Mouse (Mus musculus) heart, adult 2 months (tissue): ENCODE results near the gene Ccdc24. TPM values are rescaled to one million over a fixed set of nuclear protein-coding genes. Genes with fewer than 3 reads are reported as not detected.

ENCODE experiments used
- DNase-seq, 2 experiments: peaks; one replicate each; pipeline ENCODE4 v3.0.0; 2021
- H3K27ac ChIP-seq: fragments of 200-600 bp; 2 replicates; pipeline ENCODE4 v1.8.1; 2022
- H3K27me3 ChIP-seq: fragments of 200-500 bp; 2 replicates; pipeline ENCODE4 v1.6.1; 2012; ENCODE audit warnings: mild to moderate bottlenecking, low read length, inconsistent platforms, mixed read lengths; ENCODE audit not compliant: control insufficient read depth, insufficient read depth
- H3K36me3 ChIP-seq: fragments of 200-500 bp; 2 replicates; pipeline ENCODE4 v1.6.1; 2012; ENCODE audit warnings: low read length, inconsistent platforms; ENCODE audit not compliant: control insufficient read depth, insufficient read depth
- H3K4me1 ChIP-seq: fragments of 200-500 bp; 2 replicates; pipeline ENCODE4 v1.6.1; 2011; ENCODE audit warnings: low read length; ENCODE audit not compliant: control insufficient read depth, insufficient read depth
- H3K4me3 ChIP-seq: fragments of 200-600 bp; 2 replicates; pipeline ENCODE4 v1.8.1; 2022
- H3K79me2 ChIP-seq: fragments of 200-500 bp; replicated peaks from 2 replicates; pipeline ENCODE4 v1.6.1; 2012; ENCODE audit warnings: mild to moderate bottlenecking, inconsistent platforms, low read length, moderate library complexity, mixed read lengths; ENCODE audit not compliant: control insufficient read depth, insufficient read depth
- H3K9ac ChIP-seq: fragments of 200-500 bp; 2 replicates; pipeline ENCODE4 v1.6.1; 2012; ENCODE audit warnings: low read depth, mild to moderate bottlenecking, control low read depth, inconsistent platforms, low read length, mixed read lengths
- CTCF ChIP-seq: fragments of 200-600 bp; IDR thresholded peaks from 2 replicates; pipeline ENCODE4 v1.8.1; 2022; ENCODE audit warnings: antibody characterized with exemption, mild to moderate bottlenecking, moderate library complexity
- EP300 ChIP-seq: fragments of 200-500 bp; IDR thresholded peaks from 2 replicates; pipeline ENCODE4 v1.6.1; 2011; ENCODE audit warnings: low read depth, low read length, control low read depth; ENCODE audit not compliant: insufficient read depth
- POLR2A ChIP-seq: fragments of 200-500 bp; IDR thresholded peaks from 2 replicates; pipeline ENCODE4 v1.6.1; 2011; ENCODE audit warnings: mild to moderate bottlenecking, low read depth, low read length, control low read depth; ENCODE audit not compliant: insufficient read depth
- WGBS: fragments of 180-500 bp; shearing (Covaris S2); methylation state at CpG from one replicate; pipeline ENCODE4 v1.1.7; 2018; 5-methylcytosine and 5-hydroxymethylcytosine counted together
- intact Hi-C: fragments of 180-260 bp; cut with DNase I; formaldehyde crosslinking; loops from one replicate; pipeline ENCODE4 v1.15.1; 2025
- polyA plus RNA-seq: library from polyadenylated mRNA; depleted of rRNA; stranded (reverse); fragments of >200 nt; gene quantifications from 2 replicates; pipeline ENCODE4 v1.2.3, GENCODE M21; 2012
- total RNA-seq, 2 experiments: library from RNA; stranded (reverse); gene quantifications; 2 replicates each; pipeline ENCODE4 v1.2.3; 2021

The Ccdc24 gene
- total and polyA plus RNA-seq, 3 experiments, result 0.09 to 2.0 (median 0.18) TPM

GRCm38 (mm10) chr4:117916386-117916785, 44.0 kb upstream of the Ccdc24 start:
- Histone ChIP-seq H3K4me3 (no peak overlapping the region), H3K27me3 (no peaks in the 10 kb centered on the region), H3K79me2 (peaks cover 2% of the 10 kb centered on the region; the same call in 1 of the 2 replicates), H3K9ac (no peak overlapping the region), H3K36me3 (no peaks in the 10 kb centered on the region), H3K27ac (no peak overlapping the region), H3K4me1 (peaks cover 6% of the 10 kb centered on the region)
- TF ChIP-seq POLR2A (no peak), EP300 (no peak), CTCF (no peak)
- DNase-seq, result no peak
- 52% methylated on average over 5 of the region's 5 CpGs for WGBS
- intact Hi-C loops, result no loop called here

DNA sequence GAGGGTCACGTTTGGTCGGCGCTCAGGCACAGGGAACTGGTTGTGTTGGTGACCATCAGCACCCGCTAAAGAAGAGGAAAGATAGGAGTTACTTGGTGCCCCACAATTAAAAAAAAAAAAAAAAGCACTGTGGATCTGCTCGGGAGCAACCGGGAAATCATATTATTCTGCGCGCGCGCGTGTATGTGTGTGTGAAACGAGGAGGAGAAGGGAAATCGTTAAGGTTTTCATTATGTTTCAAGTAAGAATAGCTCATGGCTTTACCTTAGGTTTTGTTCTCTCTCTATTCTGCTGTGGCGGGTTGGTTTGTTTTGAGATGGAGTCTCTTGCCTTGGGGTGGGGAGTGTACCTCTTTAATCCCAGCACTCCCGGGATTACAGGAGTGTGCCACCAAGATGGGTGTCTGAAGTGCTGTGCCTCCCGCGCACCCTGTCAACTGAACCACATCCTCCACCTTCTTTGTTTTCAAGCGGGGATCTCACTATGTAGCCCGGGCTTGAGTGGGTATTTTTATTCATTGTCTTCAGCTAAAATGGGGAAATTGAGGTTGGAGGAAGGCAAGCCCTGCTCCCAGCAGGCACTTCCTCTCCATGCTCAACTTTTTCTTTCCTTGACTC, 43.2 kb upstream of the Ccdc24 start:
- peak overlapping the region; percentile 100 for H3K27ac ChIP-seq
- H3K27me3 ChIP-seq, result no peaks in the 10 kb centered on the region
- intact Hi-C loops, result loop anchor here (1.0 kb wide), 1 partner anchor 24 kb away; no protein-coding TSS in a partner anchor
- H3K79me2 ChIP-seq, result peaks cover 2% of the 10 kb centered on the region; the same call in 1 of the 2 replicates
- H3K9ac ChIP-seq, result peak overlapping the region; percentile 92
- TF ChIP-seq EP300 (no peak), POLR2A (no peak), CTCF (no peak)
- 0 out of 2 replicates have a peak, but pooled peaks cover 2% of the 10 kb centered on the region for H3K36me3 ChIP-seq
- DNase-seq, result no peak
- peak overlapping the region; percentile 98 for H3K4me3 ChIP-seq
- peaks cover 6% of the 10 kb centered on the region for H3K4me1 ChIP-seq
- WGBS, result 2% methylated on average over 19 of the region's 19 CpGs

DNA sequence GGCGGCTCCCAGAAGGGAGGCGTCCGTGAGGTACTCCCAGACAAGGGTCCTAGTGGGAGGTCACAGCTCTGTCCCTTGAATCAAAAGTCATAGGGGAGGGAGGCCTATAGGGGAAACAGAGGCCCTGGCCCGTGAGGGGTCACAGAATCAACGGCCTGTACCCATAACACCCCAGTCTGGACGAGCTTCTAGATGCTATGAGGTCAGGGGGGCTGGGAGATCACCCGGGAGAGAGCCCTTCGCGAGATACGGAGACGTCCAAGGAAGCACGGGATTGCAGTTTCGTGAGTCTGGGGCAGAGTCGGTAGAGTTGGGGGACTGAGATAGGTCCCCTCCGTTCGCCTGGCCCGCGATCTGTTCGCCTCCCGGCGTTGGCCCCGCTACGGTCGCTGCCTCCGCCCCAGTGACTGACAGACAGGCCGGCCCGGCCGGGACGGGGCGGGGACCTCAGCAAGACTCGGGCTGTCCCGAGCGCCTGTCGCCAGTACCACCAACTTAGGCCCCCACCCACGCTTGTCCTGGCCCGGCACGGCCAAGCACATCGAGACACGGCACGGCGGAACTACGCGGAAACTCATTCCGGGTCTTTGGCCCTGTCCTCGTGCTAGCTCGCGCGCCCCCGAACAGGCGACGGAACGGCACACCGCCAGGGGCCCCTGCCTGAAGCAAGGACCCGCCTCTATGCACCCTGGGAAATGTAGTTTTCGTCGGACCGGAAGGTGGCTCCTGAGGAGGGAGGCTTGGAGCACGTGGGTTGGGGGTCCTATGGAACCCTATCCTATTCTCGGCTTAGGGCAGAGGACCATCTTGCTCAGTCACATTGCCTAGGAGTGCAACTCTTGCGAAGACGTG, 42.5 kb upstream of the Ccdc24 start, which contains the start of gene Ipo13:
TSS of gene Ipo13 (minus strand) at position 409 of the 852 bp plus-strand sequence.
- TF ChIP-seq CTCF (peak; percentile 46), POLR2A (peak; percentile 87), EP300 (no peak)
- Histone ChIP-seq H3K36me3 (peaks cover 2% of the 10 kb centered on the region; the same call in 1 of the 2 replicates), H3K9ac (peak within 1 kb of the TSS; percentile 92), H3K27ac (peak within 1 kb of the TSS; percentile 100), H3K4me1 (peaks cover 6% of the 10 kb centered on the region), H3K4me3 (peak within 1 kb of the TSS; percentile 98), H3K79me2 (peaks cover 2% of the 10 kb centered on the region; the same call in 1 of the 2 replicates), H3K27me3 (no peaks in the 10 kb centered on the region)
- DNase-seq, result peak; percentile 96 to 98
- intact Hi-C loops, result loop anchor here (1.0 kb wide), 1 partner anchor 24 kb away; no protein-coding TSS in a partner anchor
- under 1% methylated on average over 61 of the region's 61 CpGs for WGBS

DNA sequence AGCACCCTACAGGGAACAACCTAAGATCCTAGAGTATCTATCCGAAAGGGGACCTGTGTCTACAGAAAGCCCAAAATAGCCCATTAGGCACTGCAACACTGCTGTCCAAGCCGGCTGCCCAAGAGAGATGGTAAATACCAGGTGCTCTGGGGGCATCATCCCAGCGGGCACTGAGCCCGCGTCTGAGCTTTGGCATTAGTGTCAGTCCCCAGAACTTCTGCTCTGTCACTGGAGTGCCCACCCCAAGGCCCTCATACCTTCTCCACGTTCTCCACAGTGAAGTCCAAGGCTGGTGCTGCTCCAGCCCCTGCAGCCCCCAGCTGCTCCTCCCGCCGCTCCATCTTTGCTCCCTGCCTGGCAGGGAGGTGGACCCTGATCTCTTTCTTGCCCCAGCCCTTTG, 41.7 kb upstream of the Ccdc24 start:
- peaks cover 4% of the 10 kb centered on the region for H3K36me3 ChIP-seq
- peak overlapping the region; percentile 98 for H3K4me3 ChIP-seq
- intact Hi-C loops, result no loop called here
- TF ChIP-seq CTCF, result no peak
- no peak for TF ChIP-seq EP300
- TF ChIP-seq POLR2A, result no peak
- WGBS, result 7% methylated on average over 8 of the region's 8 CpGs
- peaks cover 6% of the 10 kb centered on the region for H3K4me1 ChIP-seq
- H3K9ac ChIP-seq, result peak overlapping the region; percentile 92
- H3K27ac ChIP-seq, result peak overlapping the region; percentile 100
- H3K79me2 ChIP-seq, result peaks cover 2% of the 10 kb centered on the region; the same call in 1 of the 2 replicates
- H3K27me3 ChIP-seq, result no peaks in the 10 kb centered on the region
- DNase-seq, result peak; percentile 25 to 41

DNA sequence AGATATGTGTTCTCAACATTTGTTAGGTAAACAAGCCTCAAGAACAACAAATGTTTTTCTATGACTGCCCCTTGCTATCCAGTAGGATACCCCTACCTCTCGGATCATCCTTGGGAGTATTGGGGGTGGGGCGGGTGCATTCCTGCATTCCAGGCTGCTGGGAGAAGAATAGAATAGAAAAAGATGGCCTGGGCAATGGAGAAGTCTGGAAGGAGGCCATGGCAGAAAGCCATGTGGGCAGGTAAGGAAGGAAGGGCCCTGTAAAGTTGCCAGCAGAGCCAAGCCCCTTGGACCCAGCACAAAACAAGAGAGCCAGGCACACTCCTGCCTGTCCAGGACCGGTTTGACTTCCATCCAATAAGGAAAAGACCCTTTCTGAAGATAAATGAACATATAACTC, 41.1 kb upstream of the Ccdc24 start:
- Histone ChIP-seq H3K27ac (no peak overlapping the region; the same call in 1 of the 2 replicates), H3K4me3 (no peak overlapping the region), H3K36me3 (peaks cover 4% of the 10 kb centered on the region), H3K27me3 (no peaks in the 10 kb centered on the region), H3K4me1 (peaks cover 6% of the 10 kb centered on the region), H3K79me2 (peaks cover 2% of the 10 kb centered on the region; the same call in 1 of the 2 replicates), H3K9ac (no peak overlapping the region)
- DNase-seq, result peak in 1 of 2 experiments; percentile 34
- intact Hi-C loops, result no loop called here
- TF ChIP-seq CTCF (no peak), POLR2A (no peak), EP300 (no peak)
- 31% methylated on average over 3 of the region's 3 CpGs for whole genome bisulfite sequencing
